Mouse (Mus musculus) lung, postnatal 36 days (tissue): ENCODE measurements around the gene Pgbd1.
"Not testable (repeated sequence)": the region's sequence is repeated elsewhere in the genome, so short reads cannot be mapped to it uniquely, and the experiment has no call there.

Source experiments
- DNase-seq: peaks from one replicate; pipeline ENCODE4 v3.0.0; 2022; ENCODE audit warnings: mixed read lengths

Pgbd1 gene

GRCm38 (mm10) chr13:21440503-21441206 lies at the start of gene Pgbd1:
Pgbd1 (minus strand) TSS chr13:21441058.
- DNase-seq = peak; percentile 61

DNA sequence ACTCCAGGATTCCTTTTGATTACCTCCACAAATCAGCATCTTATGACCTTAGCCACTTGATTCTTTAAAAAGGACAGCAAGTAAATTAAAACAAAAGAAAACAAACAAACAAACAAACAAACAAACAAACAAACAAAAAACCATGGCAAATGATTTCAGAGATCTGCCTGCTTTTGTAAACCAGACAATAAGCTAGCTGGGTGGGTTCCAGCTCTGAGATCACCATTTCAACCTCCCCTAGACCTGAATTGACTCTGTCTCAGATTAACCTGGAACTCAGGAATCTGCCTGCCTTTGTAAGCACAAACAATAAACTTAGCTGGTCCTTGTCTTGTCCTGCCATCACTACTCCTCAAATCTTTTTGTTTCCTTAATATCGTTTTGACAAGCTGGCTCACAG lies 46.0 kb upstream of the Pgbd1 start:
- DNase-seq = no peak

- DNase-seq = peak; percentile 72
These were observed 38.2 kb upstream of the Pgbd1 start, which contains the start of the genes Zkscan4 and Gm10065 for GRCm38 (mm10) chr13:21478759-21479670. Zkscan4 (plus strand) TSS chr13:21478907. Gm10065 (minus strand) TSS chr13:21479441.

GRCm38 (mm10) chr13:21472427-21472826 lies 31.6 kb upstream of the Pgbd1 start:
- DNase-seq = no peak

- no peak for DNase-seq
These were observed 28.2 kb upstream of the Pgbd1 start for GRCm38 (mm10) chr13:21469097-21469496.

DNA sequence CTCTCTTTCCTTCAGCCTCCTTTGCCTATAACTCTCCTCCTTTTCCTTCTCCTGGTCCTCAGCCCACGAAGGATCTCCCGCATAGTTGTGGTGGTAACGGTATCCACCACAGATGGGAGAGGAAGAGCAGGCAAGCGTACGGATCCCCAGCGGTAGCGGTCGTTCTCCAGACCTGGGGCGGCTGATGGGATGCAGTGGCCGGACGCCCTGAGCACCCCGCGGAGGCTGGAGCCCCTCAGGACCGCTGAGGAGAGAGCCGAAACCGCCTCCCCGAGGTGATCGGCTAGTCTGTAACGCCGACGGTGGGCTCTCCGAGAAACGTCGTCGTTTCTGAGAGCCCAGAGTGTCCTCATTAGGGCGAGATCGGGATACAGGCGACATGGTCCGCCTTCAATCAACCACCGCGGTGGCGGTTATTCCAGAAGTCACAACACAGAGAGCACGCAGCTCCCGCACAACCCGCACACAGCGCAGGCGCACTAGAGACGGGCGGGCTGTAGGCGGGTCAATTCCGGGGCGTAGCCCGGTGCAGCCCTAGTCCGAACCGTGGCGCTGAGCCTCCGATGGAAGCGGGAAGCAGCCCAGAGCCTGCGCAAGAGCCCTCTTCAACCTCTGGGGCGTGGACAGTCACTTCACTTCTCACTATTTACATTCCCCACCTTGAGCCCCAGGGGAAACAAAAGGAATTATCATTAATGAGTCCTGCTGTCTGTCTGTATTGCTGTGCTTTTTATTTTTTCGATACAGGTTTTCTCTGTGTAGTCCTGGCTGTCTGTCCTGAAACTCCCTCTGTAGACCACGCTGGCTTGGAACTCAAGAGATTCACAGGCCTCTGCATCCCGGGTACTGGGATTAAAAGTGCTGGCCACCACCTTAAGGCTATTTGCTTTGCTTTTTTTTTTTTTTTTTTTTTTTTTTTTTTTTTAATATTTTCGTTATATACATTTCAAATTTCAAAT lies 27.5 kb upstream of the Pgbd1 start, which contains the start of gene Nkapl:
Gene Nkapl (minus strand): TSS at position 449 of the 959 bp plus-strand sequence.
- DNase-seq = peak; percentile 90

GRCm38 (mm10) chr13:21467336-21467735 lies 26.5 kb upstream of the Pgbd1 start:
- no peak for DNase-seq

DNA sequence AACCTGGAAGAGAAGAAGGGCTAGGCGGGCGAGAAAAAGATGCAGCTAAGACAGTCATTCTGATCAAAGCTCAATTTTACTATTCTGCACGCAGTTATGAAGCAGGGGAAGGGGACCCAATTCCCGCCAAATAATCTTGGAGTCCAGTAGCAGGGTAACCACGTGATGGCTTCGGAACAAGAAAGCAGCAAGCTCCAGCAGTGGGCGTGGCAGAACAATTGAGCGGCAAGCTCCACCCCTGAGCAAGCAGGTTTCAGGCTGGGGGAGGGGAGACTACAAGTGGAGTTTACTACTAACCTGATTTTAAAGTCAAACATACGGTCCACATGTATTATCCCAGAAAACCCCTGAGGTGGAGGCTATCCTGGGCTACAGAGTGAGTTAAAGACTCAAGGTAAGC lies 21.7 kb upstream of the Pgbd1 start:
- not testable (repeated sequence) for DNase-seq

GRCm38 (mm10) chr13:21456347-21456746 lies 15.5 kb upstream of the Pgbd1 start:
- peak; percentile 65 for DNase-seq

DNA sequence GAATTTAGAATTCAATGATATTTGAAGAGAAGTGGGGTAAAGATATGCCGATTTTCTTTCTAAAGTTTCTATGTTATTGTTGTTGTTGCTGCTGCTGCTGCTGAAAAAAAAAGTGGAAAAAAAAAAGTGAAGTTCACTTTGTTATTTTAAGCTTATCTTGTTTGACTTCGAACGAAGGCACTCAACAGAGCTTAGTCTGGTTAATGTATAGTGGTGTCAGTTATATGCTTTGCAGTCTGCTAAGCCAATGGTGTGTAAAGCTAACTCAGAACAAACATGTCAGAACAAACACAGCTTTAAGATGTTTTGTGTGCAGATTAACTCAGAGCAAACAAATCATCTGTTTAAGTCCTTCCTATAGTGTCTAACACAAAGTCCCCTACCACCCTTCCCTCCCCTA lies 13.3 kb upstream of the Pgbd1 start:
- DNase-seq = no peak

GRCm38 (mm10) chr13:21453449-21453848 lies 12.6 kb upstream of the Pgbd1 start, which contains the start of gene Zscan26:
Zscan26 (minus strand) TSS chr13:21453730.
- peak; percentile 92 for DNase-seq

GRCm38 (mm10) chr13:21453042-21453441 lies 12.2 kb upstream of the Pgbd1 start:
- no peak for DNase-seq

DNA sequence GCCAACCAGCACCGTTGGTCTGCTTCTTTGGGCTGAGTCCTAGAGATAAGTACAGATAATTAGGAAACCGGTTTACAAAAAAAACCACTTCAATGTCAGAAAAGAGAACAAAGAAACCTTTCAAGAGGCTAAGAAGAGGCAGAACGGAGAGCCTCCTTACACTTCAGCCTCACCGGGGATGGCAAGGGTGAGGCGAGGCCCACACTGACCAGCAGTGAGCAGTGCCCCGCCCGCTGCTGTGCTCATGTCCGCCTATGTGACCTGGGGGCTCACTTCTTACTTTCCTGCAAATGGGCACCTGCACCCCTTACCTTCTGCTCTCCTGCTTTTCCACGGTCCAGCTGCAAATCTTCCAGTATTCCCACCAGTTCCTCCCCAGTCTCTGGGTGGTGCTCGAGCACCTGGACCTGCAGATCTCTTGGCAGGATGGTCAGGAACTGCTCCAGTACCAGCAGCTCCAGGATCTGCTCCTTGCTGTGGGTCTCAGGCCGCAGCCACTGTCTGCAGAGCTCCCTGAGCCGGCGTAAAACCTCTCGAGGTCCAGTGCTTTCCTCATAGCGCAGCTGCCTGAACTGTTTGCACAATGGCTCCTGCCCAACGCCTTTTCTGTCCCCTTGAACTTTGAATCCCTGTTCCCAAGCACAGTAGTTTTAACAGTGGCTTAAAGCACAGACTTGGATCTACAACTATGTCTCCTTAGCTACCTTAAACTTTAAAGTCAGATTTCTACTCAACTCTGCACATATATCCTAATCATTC lies 7.2 kb upstream of the Pgbd1 start:
- peak; percentile 42 for DNase-seq

GRCm38 (mm10) chr13:21446796-21447195 lies 5.9 kb upstream of the Pgbd1 start:
- DNase-seq = no peak

- no peak for DNase-seq
These were observed 332 bp upstream of the Pgbd1 start for GRCm38 (mm10) chr13:21441207-21441572.

- no peak for DNase-seq
These were observed 5.4 kb downstream of the Pgbd1 start for GRCm38 (mm10) chr13:21435476-21435875.

GRCm38 (mm10) chr13:21427631-21428030 lies 13.2 kb downstream of the Pgbd1 start:
- no peak for DNase-seq

DNA sequence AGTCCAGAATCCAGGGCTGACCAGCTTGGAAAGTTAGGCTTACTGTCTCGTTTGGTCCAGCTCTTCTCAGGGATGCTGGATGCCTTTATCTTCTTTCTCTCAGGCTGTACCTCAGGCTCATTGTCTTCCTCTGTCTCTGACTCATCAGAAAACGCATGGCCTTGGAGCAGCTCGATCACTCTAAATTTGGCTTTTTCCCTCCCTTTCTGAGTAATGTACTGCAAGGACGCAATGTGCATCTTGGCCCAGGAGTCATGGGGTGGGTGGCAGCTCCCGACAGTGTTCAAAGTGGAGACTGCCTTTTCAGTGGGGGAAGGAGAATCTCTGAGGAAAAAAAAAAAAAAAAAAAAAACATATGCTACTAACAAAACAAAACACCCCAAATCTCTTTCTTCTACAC lies 17.6 kb downstream of the Pgbd1 start:
- DNase-seq = no peak

- DNase-seq = no peak
These were observed 22.0 kb downstream of the Pgbd1 start for GRCm38 (mm10) chr13:21418865-21419264.

DNA sequence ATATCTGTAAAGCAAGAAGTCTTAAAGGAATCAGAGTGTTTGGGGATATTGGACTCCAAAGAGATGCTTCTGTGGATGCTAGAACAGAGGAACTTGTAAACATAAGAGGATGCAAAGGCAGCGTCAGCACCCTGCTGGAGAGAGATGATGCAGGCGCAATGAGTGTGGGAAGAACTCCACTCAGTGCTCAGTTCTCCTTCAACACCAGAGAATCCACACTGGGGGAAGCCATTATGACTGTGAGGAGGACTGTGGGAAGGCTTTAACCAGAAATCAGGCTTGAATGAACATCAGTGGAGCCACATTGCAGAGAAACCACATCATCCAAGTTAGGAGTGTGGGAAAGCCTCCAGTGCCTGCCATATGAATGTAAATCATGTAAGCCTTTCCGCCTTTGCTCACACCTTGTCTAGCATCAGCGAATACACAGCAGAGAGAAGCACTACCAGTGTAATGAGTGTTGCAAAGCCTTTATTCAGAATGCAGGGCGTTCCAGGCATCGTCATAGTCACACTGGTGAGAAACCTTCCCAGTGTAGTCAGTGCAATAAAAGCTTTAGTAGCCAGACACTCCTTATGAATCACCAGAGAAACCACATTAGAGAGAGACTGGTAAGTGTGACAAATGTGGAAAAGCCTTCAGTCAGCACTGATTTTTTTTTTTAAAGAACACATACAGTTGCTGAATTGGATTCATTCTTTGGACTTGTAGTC lies 23.4 kb downstream of the Pgbd1 start:
- DNase-seq = no peak

DNA sequence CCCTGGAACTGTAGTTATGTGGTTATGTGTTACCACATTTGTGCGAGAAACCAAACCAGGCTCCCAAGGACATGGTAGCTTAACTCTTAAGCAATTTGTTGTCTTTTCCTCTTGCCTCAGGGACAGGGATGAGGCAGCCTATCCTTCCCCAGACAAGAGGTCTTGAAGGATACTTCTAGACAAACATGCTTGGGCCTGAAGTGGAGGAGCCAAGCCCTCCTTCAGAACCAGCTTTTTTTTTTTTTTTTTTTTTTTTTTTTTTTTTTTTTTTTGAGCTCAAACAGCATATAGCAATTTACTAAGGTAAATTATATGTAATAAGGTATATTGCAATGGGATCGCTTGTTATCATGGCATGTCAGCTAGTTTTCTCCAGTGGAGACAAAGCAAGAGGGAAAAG lies 25.1 kb downstream of the Pgbd1 start:
- DNase-seq = no peak
